Mouse (Mus musculus) hindbrain, embryonic 12.5 days (tissue): Measurements from ENCODE around the gene Gse1. TPM values are rescaled to one million over a fixed set of nuclear protein-coding genes. Genes with fewer than 3 reads are reported as not detected.
A peak's percentile ranks its signal among the peaks of the same experiment; 100 is the strongest.

Experiments
- ATAC-seq: fragments of 200-750 bp; cut with Nextera tagmentation; 2 replicates; pipeline ENCODE4 v1.8.0; 2017; ENCODE audit warnings: moderate TSS enrichment; ENCODE audit not compliant: low FRiP score
- H3K27ac ChIP-seq: fragments of 300-500 bp; sonication (generic); 2 replicates; pipeline ENCODE4 v1.5.1; 2016; ENCODE audit warnings: mild to moderate bottlenecking
- H3K27me3 ChIP-seq: fragments of 300-500 bp; sonication (generic); 2 replicates; pipeline ENCODE4 v1.6.1; 2016; ENCODE audit warnings: mild to moderate bottlenecking
- H3K36me3 ChIP-seq: fragments of 300-500 bp; sonication (generic); 2 replicates; pipeline ENCODE4 v1.6.1; 2016; ENCODE audit warnings: mild to moderate bottlenecking
- H3K4me1 ChIP-seq: fragments of 300-500 bp; sonication (generic); 2 replicates; pipeline ENCODE4 v1.6.1; 2016
- H3K4me2 ChIP-seq: fragments of 300-500 bp; sonication (generic); replicated peaks from 2 replicates; pipeline ENCODE4 v1.6.1; 2016; ENCODE audit warnings: mild to moderate bottlenecking
- H3K4me3 ChIP-seq: fragments of 300-500 bp; sonication (generic); 2 replicates; pipeline ENCODE4 v1.5.1; 2016; ENCODE audit warnings: mild to moderate bottlenecking
- H3K9ac ChIP-seq: fragments of 300-500 bp; sonication (generic); 2 replicates; pipeline ENCODE4 v1.6.1; 2016; ENCODE audit warnings: mild to moderate bottlenecking, moderate library complexity
- H3K9me3 ChIP-seq: fragments of 300-500 bp; sonication (generic); replicated peaks from 2 replicates; pipeline ENCODE4 v1.6.1; 2016; ENCODE audit warnings: mild to moderate bottlenecking
- WGBS: fragments of 180-500 bp; shearing (Covaris S2); methylation state at CpG from one replicate; pipeline ENCODE4 v1.1.7; 2016; 5-methylcytosine and 5-hydroxymethylcytosine counted together
- polyA plus RNA-seq: library from polyadenylated mRNA; unstranded; fragments of >200 nt; fragmentation: Nextera tagmentation; extraction: Ambion mirVana; gene quantifications from 2 replicates; pipeline ENCODE4 v1.2.1, GENCODE M21; 2016

Gse1 gene
- polyA plus RNA-seq, 1 experiment from 2014 or later, result 24.0 TPM

DNA sequence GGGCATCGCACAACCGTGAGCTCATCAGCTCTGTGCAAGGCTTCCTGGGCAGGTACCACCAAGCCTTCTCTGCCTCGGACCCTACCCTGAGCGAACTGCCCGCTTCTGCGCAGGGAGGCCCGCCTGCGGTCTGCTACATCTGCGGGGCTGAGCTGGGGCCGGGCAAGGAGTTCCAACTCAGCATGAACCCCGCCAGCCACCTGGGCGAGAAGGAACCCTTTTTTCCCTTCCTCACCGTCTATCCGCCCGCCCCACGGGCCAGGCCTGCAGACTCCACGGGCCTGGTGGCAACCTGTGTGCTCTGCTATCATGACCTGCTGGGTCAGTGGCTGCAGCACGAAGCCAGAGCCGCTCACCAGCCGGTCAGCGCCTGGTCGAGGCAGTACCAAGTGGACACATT lies 1.8 kb downstream of the Gse1 start:
- Histone ChIP-seq H3K27ac (no peak overlapping the region), H3K27me3 (peaks cover 30% of the 10 kb centered on the region), H3K9ac (peak overlapping the region; percentile 80), H3K9me3 (no peaks in the 10 kb centered on the region), H3K4me2 (peak overlapping the region; percentile 98), H3K36me3 (no peaks in the 10 kb centered on the region), H3K4me1 (peaks cover 89% of the 10 kb centered on the region), H3K4me3 (peak overlapping the region; percentile 64)
- WGBS, result 4% methylated on average over 22 of the region's 22 CpGs
- no peak for ATAC-seq

DNA sequence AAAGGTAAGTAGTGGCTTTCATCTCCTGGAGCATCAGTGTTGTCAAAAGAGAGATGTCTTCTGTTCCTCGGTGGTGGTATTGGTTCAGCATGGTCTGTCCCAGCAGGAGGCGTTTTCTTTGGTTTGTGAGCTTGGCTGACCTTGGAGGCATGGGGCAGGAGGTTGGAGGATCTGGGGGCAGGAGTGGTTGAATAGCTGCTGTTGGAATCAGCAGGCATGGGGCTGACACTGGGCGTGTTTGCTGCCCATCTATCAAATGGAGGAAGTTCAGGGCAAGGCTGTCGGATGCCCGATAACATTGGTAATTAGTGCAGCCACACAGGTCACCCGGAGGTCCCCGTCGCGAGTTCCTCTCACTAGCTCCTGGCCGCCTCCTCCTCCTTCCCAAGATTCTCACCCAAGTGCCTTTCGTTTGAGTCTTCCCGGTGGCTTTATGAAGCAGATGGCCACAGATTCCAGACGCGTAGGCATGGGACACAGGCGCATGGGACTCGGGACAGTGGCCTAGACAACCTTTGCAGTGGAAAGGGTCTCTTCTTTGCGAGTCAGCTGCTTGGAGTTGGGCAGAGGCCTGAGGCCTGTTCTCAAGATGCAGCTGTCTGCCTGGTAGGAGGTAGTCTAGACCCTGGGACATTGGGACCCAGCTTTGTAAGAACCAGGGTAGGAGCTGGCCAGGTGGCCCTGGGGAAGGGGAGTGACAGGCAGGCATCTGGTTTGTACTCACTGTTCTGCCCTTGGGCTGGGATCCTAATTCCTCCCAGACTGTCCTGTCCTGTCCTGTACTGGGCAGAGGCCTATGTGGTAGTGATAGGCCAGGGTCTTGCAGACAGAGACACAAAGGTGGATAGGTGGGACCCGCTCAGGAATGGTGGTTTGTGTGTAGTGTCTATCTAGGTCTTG lies 2.7 kb downstream of the Gse1 start:
- Histone ChIP-seq H3K27ac (no peak overlapping the region), H3K9ac (peak overlapping the region; percentile 80), H3K4me3 (peak overlapping the region; percentile 64), H3K4me2 (peak overlapping the region; percentile 98), H3K36me3 (no peaks in the 10 kb centered on the region), H3K27me3 (peaks cover 30% of the 10 kb centered on the region), H3K9me3 (no peaks in the 10 kb centered on the region), H3K4me1 (peaks cover 83% of the 10 kb centered on the region)
- WGBS, result 15% methylated on average over 18 of the region's 18 CpGs
- no peak for ATAC-seq

DNA sequence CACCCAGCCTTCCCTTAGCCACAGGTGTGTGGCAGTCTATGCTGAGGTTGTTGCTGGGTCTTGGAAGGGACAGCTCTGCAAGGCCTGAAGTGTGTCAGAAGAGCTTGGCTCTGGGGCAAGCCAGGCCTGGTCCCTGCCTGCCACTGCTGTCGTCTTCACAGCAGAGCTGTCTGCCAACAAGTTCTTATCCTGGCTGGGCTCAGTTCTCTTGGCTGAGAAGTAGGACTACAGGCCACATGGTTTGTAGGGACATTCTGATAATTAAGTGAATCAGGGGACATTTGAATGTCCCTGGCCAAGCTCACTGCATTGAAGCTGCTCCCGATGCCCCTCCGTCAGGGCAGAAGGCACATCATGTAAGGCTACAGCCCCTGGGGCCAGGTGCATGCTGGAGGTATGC lies 3.6 kb downstream of the Gse1 start:
- Histone ChIP-seq H3K4me2 (peak overlapping the region; percentile 98), H3K9ac (no peak overlapping the region), H3K4me1 (peaks cover 76% of the 10 kb centered on the region), H3K27ac (no peak overlapping the region), H3K4me3 (peak overlapping the region; percentile 64; the same call in 1 of the 2 replicates), H3K9me3 (no peaks in the 10 kb centered on the region), H3K27me3 (peaks cover 30% of the 10 kb centered on the region), H3K36me3 (no peaks in the 10 kb centered on the region)
- ATAC-seq, result no peak
- WGBS, result 73% methylated on average over 3 of the region's 3 CpGs

DNA sequence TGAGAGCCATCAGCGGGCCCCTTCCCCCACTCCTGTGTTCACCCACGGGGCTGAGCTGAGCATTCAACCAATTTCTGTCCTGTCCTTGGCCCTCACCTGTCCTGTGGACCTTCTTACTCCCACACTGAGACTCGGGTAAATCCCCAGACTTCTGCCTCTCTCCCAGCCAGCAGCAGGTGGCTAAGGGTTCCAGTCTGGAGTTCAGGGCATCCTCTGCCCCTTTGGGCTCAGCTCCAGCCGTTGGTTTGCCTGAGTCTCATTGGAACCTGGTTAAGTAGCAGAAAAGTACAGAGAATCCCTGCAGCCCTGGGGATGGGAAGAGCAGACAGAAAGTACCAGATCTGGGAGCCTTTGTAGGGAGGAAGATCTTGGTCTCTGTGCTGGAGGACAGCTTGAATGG lies 4.1 kb downstream of the Gse1 start:
- Histone ChIP-seq H3K27ac (no peak overlapping the region), H3K27me3 (peaks cover 30% of the 10 kb centered on the region), H3K4me3 (peak overlapping the region; percentile 64; the same call in 1 of the 2 replicates), H3K9ac (no peak overlapping the region), H3K4me2 (peak overlapping the region; percentile 98), H3K36me3 (no peaks in the 10 kb centered on the region), H3K9me3 (no peaks in the 10 kb centered on the region), H3K4me1 (peaks cover 70% of the 10 kb centered on the region)
- 50% methylated on average over 4 of the region's 4 CpGs for WGBS
- ATAC-seq, result no peak

DNA sequence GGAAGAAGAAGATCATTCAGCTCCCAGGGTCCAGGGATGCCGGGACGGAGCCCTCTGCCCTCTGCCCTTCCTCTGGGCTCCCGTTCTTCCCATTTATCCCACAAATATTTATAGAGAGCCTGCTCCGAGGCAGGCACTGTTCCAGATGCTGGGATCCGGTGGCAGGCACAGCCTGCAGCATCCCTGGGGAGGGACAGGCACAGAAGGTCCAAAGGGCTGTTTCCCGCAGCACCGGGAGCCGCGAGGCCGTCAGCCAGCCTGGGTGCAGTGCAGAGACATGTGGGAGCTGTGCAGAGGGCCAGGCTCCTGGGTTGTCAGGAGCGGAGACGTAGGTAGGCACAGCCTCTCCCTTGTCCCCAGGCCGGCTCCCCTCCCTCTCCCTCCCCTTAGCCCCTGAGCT lies 4.7 kb downstream of the Gse1 start:
- H3K27ac ChIP-seq, result no peak overlapping the region
- H3K27me3 ChIP-seq, result peaks cover 30% of the 10 kb centered on the region
- H3K4me1 ChIP-seq, result peaks cover 65% of the 10 kb centered on the region
- no peaks in the 10 kb centered on the region for H3K9me3 ChIP-seq
- H3K4me2 ChIP-seq, result peak overlapping the region; percentile 98
- peak overlapping the region; percentile 55 for H3K9ac ChIP-seq
- no peak for ATAC-seq
- WGBS, result 33% methylated on average over 13 of the region's 13 CpGs
- no peaks in the 10 kb centered on the region for H3K36me3 ChIP-seq
- H3K4me3 ChIP-seq, result peak overlapping the region; percentile 64

DNA sequence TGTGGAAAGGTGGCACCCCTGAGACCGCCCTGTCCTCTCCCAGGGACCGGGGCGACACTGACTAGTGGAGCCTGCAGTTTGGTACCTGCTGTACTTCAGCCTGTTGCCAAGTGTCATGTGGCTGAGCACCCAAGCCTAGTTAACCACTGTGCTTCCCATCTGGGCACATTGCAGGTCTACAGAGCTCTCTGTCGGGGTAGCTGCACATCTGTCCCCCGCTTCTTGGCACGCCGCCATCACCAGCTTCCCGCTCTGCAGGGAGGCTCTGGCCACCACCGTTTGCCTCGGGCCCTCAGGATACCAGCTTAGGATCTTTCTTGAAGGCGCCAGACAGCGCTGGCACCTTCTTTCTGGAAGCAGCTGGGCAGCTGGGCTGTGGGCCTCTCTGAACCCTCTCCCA lies 6.2 kb downstream of the Gse1 start:
- Histone ChIP-seq H3K9ac (0 out of 2 replicates have a peak overlapping the region, but pooled peaks have one; percentile 24), H3K27ac (no peak overlapping the region), H3K4me2 (no peak overlapping the region; the same call in 1 of the 2 replicates), H3K36me3 (no peaks in the 10 kb centered on the region), H3K9me3 (no peaks in the 10 kb centered on the region), H3K4me1 (peaks cover 57% of the 10 kb centered on the region), H3K27me3 (peaks cover 26% of the 10 kb centered on the region), H3K4me3 (no peak overlapping the region)
- WGBS, result 68% methylated on average over 12 of the region's 12 CpGs
- ATAC-seq, result no peak

DNA sequence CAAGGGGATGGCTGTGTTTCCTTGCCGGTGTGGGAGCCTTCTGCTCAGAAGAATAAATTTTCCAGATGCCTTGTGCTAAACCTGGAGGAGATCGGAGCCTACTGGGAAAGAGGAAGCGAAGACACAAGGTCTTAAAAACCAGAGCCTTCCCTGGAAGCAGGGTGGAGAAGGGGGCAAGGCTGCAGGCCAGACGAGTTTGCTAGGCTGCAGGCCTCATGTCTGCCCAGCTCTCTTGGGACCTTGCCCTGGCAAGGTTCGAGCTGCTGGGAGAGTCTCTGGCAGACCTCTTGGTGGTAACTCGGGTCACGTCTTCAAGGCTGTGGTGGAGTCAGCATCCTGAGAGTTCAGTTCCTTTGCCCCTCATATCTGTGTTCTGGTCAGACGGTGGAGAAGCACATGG lies 6.6 kb downstream of the Gse1 start:
- no peak for ATAC-seq
- no peaks in the 10 kb centered on the region for H3K9me3 ChIP-seq
- H3K4me1 ChIP-seq, result peaks cover 53% of the 10 kb centered on the region
- H3K27ac ChIP-seq, result no peak overlapping the region
- H3K9ac ChIP-seq, result 0 out of 2 replicates have a peak overlapping the region, but pooled peaks have one; percentile 24
- H3K27me3 ChIP-seq, result peaks cover 22% of the 10 kb centered on the region
- no peak overlapping the region for H3K4me3 ChIP-seq
- WGBS, result 77% methylated on average over 8 of the region's 8 CpGs
- no peak overlapping the region; the same call in 1 of the 2 replicates for H3K4me2 ChIP-seq
- no peaks in the 10 kb centered on the region for H3K36me3 ChIP-seq

DNA sequence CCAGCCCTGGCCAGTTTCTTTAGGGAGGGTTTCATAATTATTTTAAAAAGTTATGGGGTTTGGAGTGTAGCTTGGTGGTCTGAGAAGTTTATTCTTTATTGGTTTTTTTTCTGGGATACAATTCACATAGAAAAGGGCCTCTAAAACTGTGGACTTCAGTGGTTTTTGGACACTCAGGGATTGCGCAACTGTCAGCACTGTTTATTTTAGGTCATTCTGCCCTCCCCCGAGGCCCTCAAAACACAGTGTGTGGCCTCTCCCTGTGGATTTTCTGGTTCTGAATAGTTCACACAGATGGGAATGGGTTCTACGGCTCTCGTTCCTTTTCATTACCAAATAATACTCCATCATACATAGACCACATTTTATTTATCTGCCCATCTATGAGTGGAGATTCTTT lies 15.0 kb downstream of the Gse1 start:
- Histone ChIP-seq H3K4me3 (no peak overlapping the region), H3K27ac (no peak overlapping the region), H3K36me3 (peaks cover 6% of the 10 kb centered on the region; the same call in 1 of the 2 replicates), H3K27me3 (no peaks in the 10 kb centered on the region), H3K9ac (no peak overlapping the region), H3K9me3 (no peaks in the 10 kb centered on the region), H3K4me1 (no peaks in the 10 kb centered on the region), H3K4me2 (no peak overlapping the region)
- 92% methylated on average over 4 of the region's 4 CpGs for WGBS
- ATAC-seq, result no peak

DNA sequence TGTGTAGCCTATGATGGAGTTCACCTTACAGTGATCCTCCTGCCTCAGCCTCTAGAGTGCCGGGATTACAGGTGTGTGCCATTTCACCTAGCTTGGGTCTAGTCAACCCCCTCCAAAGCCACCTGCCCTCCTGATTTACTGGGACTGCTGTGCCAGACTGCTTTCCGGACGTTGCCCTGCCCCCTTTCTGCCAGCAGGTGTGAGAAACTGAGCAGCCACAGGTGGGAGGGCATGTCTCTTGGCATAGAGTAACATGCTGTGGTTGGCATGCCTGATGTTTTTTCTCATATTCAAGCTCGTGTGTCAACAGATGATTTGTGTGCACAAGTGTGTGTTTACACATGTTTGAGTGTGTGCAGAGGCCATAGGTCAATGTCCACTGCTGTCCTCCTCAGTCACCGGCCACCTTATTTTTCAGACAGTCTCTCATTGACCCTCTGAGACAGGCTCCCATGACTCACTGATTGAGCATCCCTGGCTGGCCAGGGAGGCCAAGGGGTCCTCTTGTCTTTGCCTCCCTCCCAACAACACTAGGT lies 15.7 kb downstream of the Gse1 start:
- H3K4me3 ChIP-seq, result no peak overlapping the region
- H3K4me1 ChIP-seq, result no peaks in the 10 kb centered on the region
- peaks cover 6% of the 10 kb centered on the region; the same call in 1 of the 2 replicates for H3K36me3 ChIP-seq
- 94% methylated on average over 5 of the region's 5 CpGs for WGBS
- no peak overlapping the region for H3K9ac ChIP-seq
- ATAC-seq, result no peak
- no peak overlapping the region for H3K4me2 ChIP-seq
- no peaks in the 10 kb centered on the region for H3K9me3 ChIP-seq
- no peak overlapping the region for H3K27ac ChIP-seq
- H3K27me3 ChIP-seq, result no peaks in the 10 kb centered on the region

DNA sequence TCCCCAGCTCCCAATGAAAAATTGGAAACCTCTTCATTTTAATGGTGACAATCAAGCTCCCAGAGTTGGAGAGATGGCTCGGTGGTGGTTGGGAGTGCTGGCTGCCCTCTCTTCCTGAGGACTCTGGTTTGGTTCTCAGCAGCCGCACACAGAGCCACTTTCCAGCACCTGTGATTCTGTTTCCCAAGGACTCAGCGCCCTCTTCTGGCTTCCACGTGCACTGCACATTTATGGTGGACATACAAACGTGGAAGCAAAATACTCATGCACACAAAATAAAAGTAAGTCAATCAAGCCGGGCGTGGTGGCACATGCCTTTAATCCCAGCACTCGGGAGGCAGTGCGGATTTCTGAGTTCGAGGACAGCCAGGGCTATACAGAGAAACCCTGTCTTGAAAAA lies 16.3 kb downstream of the Gse1 start:
- WGBS, result 91% methylated on average over 10 of the region's 10 CpGs
- H3K9me3 ChIP-seq, result no peaks in the 10 kb centered on the region
- ATAC-seq, result no peak

DNA sequence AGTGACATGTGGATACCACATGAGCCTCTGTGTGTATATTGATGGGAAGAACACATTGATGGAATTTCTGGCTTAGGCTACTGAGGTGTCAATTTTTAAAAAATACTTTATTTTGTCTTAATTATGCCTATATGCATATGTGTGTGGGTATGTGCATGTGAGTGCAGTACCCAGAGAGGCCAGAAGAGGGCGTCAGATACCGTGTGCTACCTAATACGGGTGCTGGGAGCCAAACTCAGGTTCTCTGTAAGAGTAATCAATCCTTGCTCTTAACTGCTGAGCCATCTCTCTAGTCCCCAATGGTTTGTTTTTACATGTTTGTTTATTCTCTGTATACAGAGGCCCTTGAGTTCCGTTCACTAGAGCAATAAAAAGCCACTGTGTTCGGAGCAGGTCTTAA lies 19.4 kb downstream of the Gse1 start:
- Histone ChIP-seq H3K27me3 (no peaks in the 10 kb centered on the region), H3K4me2 (no peak overlapping the region), H3K9me3 (no peaks in the 10 kb centered on the region), H3K4me1 (peaks cover 19% of the 10 kb centered on the region), H3K27ac (no peak overlapping the region), H3K4me3 (no peak overlapping the region), H3K36me3 (no peaks in the 10 kb centered on the region), H3K9ac (no peak overlapping the region)
- ATAC-seq, result no peak
- WGBS, result 84% methylated on average over 5 of the region's 5 CpGs

More for the DNA sequence above, 16.3 kb downstream of the Gse1 start:
- Histone ChIP-seq H3K36me3 (peaks cover 6% of the 10 kb centered on the region; the same call in 1 of the 2 replicates), H3K27me3 (no peaks in the 10 kb centered on the region), H3K9ac (no peak overlapping the region), H3K4me1 (no peaks in the 10 kb centered on the region), H3K4me2 (no peak overlapping the region), H3K27ac (no peak overlapping the region), H3K4me3 (no peak overlapping the region)

DNA sequence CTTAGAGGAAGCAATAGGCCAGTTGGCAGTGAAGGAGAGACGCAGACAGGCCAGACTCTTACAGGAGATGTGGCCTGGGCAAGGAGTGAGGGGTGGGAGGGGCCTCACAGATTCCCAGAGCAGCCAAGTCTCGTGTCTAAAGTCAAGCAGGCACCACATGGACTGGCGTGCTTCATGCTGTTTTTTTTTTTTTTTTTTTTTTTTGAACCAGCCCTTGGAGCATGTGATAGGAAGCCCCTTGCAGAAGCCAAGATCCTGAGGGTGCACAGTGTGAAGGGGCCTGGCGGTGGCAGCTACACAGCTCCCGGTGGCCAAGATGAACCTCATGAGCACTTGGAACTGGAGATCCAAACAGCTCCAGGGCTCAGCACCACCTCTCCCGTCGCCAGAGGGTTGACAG lies 19.8 kb downstream of the Gse1 start:
- WGBS, result 87% methylated on average over 7 of the region's 7 CpGs
- H3K9me3 ChIP-seq, result no peaks in the 10 kb centered on the region
- peaks cover 19% of the 10 kb centered on the region for H3K4me1 ChIP-seq
- H3K9ac ChIP-seq, result no peak overlapping the region
- no peaks in the 10 kb centered on the region for H3K27me3 ChIP-seq
- ATAC-seq, result no peak
- no peak overlapping the region for H3K4me2 ChIP-seq
- no peak overlapping the region for H3K4me3 ChIP-seq
- H3K36me3 ChIP-seq, result no peaks in the 10 kb centered on the region
- no peak overlapping the region for H3K27ac ChIP-seq
